Mouse (Mus musculus) heart, postnatal 4 days (tissue): ENCODE data around the gene Thoc5. TPM values are rescaled to one million over a fixed set of nuclear protein-coding genes. Genes with fewer than 3 reads are reported as not detected.

Source experiments
- DNase-seq: peaks from one replicate; pipeline ENCODE4 v3.0.0; 2021
- total RNA-seq, 2 experiments: library from RNA; stranded (reverse); gene quantifications; 2 replicates each; pipeline ENCODE4 v1.2.3; 2021

Gene Thoc5
- total RNA-seq, 2 experiments from 2014 or later: 22.4 to 23.8 TPM

DNA sequence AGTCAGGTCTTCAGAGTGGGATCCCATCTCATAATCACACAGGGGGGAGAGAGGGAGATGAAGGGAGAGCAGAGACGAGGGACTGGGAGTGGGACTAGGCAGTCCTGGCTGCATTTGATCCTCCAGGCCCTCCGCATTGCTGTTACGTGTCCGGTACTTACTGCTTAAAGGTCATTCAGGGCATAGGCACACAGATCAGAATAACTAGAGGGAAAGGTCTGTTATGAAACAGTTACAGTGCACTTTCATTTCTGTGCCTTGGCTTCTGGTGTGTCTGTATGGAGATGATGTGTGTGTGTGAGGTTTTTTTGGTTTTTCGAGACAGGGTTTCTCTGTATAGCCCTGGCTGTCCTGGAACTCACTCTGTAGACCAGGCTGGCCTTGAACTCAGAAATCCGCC is 11.1 kb downstream of the Thoc5 start:
- no peak for DNase-seq

GRCm38 (mm10) chr11:4916068-4916467 is 20.9 kb downstream of the Thoc5 start:
- peak; percentile 65 for DNase-seq

GRCm38 (mm10) chr11:4921281-4921680 is 26.2 kb downstream of the Thoc5 start:
- no peak for DNase-seq

GRCm38 (mm10) chr11:4921751-4922150 is 26.6 kb downstream of the Thoc5 start:
- DNase-seq: peak; percentile 14

- no peak for DNase-seq
Observed at GRCm38 (mm10) chr11:4927224-4927623, 32.1 kb downstream of the Thoc5 start.

- DNase-seq: peak; percentile 74
Observed at GRCm38 (mm10) chr11:4931009-4931601, 36.0 kb downstream of the Thoc5 start.

GRCm38 (mm10) chr11:4936243-4936642 is 41.1 kb downstream of the Thoc5 start:
- no peak for DNase-seq

DNA sequence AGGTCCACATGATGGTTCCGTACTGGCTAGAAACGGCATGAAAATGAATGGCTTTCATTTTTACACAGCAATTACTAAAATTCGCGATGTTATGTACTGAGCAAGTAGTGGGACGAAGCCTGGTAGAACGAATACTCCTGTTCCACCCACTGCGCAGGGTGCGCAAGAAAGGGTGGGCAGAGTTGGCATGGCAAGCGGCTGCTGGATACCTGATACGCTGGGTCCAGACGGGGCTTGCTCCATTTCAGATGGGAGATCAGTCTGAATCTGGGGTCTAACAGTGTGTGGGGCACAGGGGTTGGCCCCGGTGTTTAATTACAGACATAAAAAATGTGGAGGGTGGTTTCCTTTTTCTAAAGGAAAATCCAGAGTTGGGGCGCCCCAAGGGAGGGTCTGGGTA is 51.4 kb downstream of the Thoc5 start:
- DNase-seq: no peak

DNA sequence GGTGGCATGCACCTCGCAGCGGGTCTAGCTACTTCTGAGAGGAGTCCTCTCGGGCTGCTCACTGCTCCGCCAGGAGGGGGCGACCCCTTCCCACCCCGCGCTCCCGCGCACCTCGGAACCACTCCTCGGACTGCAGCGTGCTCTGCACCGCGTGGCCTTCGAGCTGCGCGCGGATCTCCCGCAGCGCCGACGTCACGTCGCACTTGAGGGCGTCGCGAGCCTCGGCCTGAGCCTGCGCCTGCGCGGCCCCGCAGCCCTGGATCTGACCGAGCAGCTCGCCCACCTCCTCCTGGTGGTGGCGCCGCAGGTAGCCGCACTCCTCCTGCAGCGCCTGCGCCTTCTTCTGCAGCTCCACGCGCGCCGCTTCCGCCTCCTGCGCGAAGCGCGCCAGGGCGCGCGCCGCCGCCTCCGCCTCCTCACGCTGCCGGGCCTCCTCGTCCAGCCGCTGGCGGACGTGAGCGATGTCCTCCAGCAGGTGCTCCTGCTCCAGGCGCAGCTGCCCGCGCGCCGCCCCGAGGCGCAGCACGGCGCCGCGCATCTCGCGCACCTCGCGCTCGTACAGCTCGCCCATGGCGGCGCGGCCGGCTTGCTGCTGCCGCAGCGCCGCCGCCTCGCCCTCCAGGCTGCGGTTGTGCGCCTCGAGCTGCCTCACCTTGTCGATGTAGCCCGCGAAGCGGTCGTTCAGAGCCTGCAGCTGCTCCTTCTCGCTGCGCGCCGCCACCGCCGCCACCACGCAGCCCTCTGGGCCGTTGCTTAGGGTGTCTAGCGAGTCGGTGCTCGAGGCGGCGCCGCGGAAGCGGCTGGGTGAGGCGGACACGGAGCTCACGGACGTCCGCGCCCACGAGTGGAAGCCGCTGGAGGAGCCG is 52.1 kb downstream of the Thoc5 start:
- DNase-seq: peak; percentile 32

DNA sequence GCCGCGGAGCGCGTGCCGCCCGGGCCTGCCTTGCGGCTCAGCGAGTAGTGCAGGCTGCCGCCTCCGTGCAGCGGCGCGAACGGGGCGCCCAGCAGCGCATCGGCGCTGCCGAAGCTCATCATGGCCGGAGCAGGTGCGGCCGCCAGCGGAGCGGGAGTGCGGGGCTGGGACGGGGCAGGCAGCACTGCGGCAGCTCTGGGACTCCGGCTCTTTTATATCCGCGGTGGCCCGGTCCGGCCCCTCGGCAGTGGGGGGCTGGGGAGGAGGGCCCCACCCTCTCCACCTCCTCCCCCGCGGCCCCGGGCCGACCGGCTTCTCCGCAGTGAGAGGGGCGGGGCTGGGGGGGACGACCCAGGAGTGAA is 52.7 kb downstream of the Thoc5 start, which contains the start of gene Nefh:
Nefh (minus strand) TSS at position 252 of the 362 bp plus-strand sequence.
- DNase-seq: no peak

DNA sequence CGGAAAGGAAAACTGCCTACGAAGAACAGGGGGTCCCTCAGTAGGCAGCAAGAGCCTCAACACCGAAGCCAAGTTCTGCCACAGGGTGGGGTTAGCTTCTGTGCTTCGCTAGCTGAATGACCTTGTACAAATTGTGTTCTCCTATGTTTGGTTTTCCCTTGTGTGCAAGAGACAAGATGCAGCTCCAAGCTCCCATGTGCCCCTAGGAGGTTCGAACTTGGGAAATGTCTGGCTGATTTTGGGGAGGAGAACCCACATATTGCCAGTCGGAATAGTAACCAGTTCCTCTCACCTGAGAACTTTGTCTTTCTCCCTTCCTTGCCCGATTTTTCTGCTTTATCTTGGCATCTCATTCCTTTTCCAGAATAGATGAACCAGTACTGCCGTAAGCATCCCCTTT is 53.7 kb downstream of the Thoc5 start:
- no peak for DNase-seq

- DNase-seq: peak; percentile 79
Observed at GRCm38 (mm10) chr11:4949256-4950044, 54.3 kb downstream of the Thoc5 start.

- no peak for DNase-seq
Observed at GRCm38 (mm10) chr11:4953401-4953800, 58.3 kb downstream of the Thoc5 start.

DNA sequence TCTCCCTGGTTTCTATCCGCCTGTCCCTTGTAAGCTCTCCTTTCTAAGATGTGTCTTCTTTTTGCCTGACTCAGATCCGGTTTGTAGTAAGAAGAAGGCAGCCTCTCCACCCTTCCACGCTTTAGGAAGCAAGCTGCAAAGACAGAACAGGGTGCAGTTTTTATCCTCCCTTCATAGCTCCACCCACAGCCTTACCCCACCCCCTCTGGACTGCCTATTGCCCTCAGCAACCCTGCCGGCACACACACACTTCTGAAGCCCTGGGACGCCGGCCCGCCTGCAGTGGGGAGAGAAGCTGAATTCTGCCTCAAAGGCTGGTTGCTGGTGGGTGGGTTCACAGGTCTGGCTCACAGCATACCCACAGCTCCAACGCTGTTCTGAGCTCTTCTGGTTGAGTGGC is 58.8 kb downstream of the Thoc5 start:
- no peak for DNase-seq

GRCm38 (mm10) chr11:4963099-4963808 is 68.1 kb downstream of the Thoc5 start:
- DNase-seq: peak; percentile 7

DNA sequence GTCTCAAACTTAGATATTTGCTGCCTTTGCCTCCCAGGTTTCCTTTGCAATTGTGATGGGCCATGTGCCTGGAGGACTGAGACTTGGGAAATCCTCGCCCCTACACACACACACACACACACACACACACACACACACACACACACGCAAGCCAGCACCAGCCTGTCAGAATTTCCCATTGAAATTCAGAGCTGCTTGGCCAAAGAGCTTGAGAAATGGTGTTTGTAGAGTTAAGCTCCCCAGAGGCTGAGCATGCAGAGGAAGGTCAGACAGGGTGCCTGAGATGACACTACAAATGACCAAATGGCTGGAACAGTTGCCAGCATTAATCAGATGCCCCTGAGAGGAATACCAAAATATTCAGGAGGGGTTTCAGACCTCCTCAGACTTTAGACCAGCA is 71.2 kb downstream of the Thoc5 start:
- DNase-seq: no peak

- DNase-seq: no peak
Observed at GRCm38 (mm10) chr11:4966888-4967287, 71.8 kb downstream of the Thoc5 start.

GRCm38 (mm10) chr11:4967549-4967948 is 72.4 kb downstream of the Thoc5 start:
- DNase-seq: no peak

GRCm38 (mm10) chr11:4968376-4968775 is 73.3 kb downstream of the Thoc5 start:
- DNase-seq: peak; percentile 32

DNA sequence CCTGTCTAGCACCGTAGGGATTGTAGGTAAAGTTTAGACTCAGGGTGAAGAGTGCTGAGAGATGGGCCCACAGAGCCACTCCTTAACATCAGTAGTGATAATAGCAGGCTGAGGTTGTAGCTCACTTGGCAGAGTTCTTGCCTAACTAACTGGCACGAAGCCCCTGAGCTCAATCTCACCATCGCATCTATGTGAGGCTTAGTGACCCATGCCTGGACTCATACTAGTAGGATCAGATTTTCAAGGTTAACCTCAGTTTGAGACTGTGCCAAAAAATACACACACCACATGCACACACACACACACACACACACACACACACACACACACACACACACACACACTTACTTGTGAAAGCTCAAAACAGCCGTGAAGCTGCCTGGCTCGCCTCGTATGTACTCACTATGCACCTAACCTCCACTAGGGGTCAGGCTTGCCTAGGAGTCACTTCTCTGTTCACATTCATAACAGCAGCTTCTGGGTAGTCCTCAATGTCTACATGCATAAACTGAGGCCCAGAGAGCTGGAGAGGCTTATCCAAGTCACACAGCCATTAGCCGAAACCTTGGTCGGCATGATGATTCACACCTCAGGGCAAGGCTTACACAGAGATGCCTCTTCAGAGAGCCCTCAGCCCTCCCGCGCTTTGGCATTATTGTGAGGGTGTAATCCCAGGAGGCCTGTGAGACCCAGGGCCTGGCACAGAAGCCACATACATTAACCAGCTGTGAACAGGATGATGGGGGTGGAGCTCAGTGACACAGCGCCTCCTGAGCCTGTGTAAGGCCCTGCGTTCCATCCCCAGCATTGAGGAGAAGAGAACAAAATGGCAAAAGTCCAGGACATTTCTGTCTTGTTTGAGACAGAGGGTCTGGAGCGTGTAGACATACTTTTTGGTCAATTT is 78.1 kb downstream of the Thoc5 start:
- peak; percentile 61 for DNase-seq

GRCm38 (mm10) chr11:4973871-4974256 is 78.7 kb downstream of the Thoc5 start:
- no peak for DNase-seq
